Mouse (Mus musculus) CH12.LX (cell line): ENCODE data around the gene Igsf23. TPM values are rescaled to one million over a fixed set of nuclear protein-coding genes. Genes with fewer than 3 reads are reported as not detected.

Experiments
- DNase-seq: peaks from one replicate; pipeline ENCODE4 v3.0.0-alpha.2; 2013; ENCODE audit errors: extremely low read depth
- H3K27ac ChIP-seq: 2 replicates; pipeline ENCODE4 v1.5.1; 2012; ENCODE audit warnings: low read depth, mild to moderate bottlenecking, control low read depth, moderate library complexity; ENCODE audit not compliant: insufficient read depth
- H3K27me3 ChIP-seq: replicated peaks from 2 replicates; pipeline ENCODE3; 2012; ENCODE audit warnings: inconsistent platforms
- H3K36me3 ChIP-seq, 2 experiments: replicated peaks in 1 of 2; 2 replicates each; pipeline versions ENCODE3 to v1.6.1; 2012; ENCODE audit warnings: inconsistent platforms in 1 of 2, low read length in 1 of 2, mild to moderate bottlenecking in 1 of 2, mixed read lengths in 1 of 2, moderate library complexity in 1 of 2; ENCODE audit not compliant: control insufficient read depth in 1 of 2, insufficient read depth in 1 of 2
- H3K4me1 ChIP-seq, 2 experiments: 2 replicates each; pipeline ENCODE4 v1.6.1; 2012; ENCODE audit warnings: inconsistent platforms in 1 of 2, moderate library complexity in 1 of 2; ENCODE audit not compliant: insufficient read depth in 2 of 2, control insufficient read depth in 1 of 2
- H3K4me2 ChIP-seq: 2 replicates; pipeline ENCODE4 v1.6.1; 2012; ENCODE audit warnings: low read depth, mild to moderate bottlenecking, control low read depth; ENCODE audit not compliant: poor library complexity, insufficient read depth, severe bottlenecking
- H3K4me3 ChIP-seq, 3 experiments: fragments of 150-350 bp in 1 of 3; sonication (generic) in 1 of 3; replicated peaks in 1 of 3; 2 replicates each; pipeline versions ENCODE3 to v1.5.1; 2011 to 2012; ENCODE audit warnings: low read depth in 2 of 3, low read length in 2 of 3, mild to moderate bottlenecking in 2 of 3, moderate library complexity in 2 of 3, control low read depth in 1 of 3, improper control_type of control experiment in 1 of 3, inconsistent platforms in 1 of 3, mixed read lengths in 1 of 3; ENCODE audit not compliant: poor library complexity in 1 of 3
- H3K79me2 ChIP-seq: replicated peaks from 2 replicates; pipeline ENCODE4 v1.6.1; 2012; ENCODE audit warnings: mild to moderate bottlenecking, moderate library complexity; ENCODE audit not compliant: control insufficient read depth, poor library complexity, insufficient read depth, severe bottlenecking; ENCODE audit errors: extremely low read depth
- H3K9ac ChIP-seq: 2 replicates; pipeline ENCODE4 v1.6.1; 2012; ENCODE audit warnings: low read depth, mild to moderate bottlenecking, control low read depth, moderate library complexity; ENCODE audit not compliant: insufficient read depth
- H3K9me3 ChIP-seq: replicated peaks from 2 replicates; pipeline ENCODE3; 2012; ENCODE audit warnings: low read length, inconsistent platforms, mixed read lengths
- BHLHE40 ChIP-seq: IDR thresholded peaks from 2 replicates; pipeline ENCODE4 v1.6.1; 2011; ENCODE audit warnings: mild to moderate bottlenecking, low read depth, low read length, improper control_type of control experiment
- ELF1 ChIP-seq: IDR thresholded peaks from 2 replicates; pipeline ENCODE4 v1.6.1; 2014; ENCODE audit warnings: low read depth, mild to moderate bottlenecking, inconsistent platforms, low read length, improper control_type of control experiment
- JUND ChIP-seq: conservative IDR thresholded peaks from 2 replicates; pipeline ENCODE4 v1.6.1; 2011; ENCODE audit warnings: low read depth, low read length, improper control_type of control experiment
- KAT2A ChIP-seq: IDR thresholded peaks from 2 replicates; pipeline ENCODE4 v1.6.1; 2012; ENCODE audit warnings: low read length, improper control_type of control experiment, inconsistent platforms; ENCODE audit not compliant: insufficient replicate concordance
- MAX ChIP-seq: IDR thresholded peaks from 2 replicates; pipeline ENCODE4 v1.6.1; 2011; ENCODE audit warnings: low read length, improper control_type of control experiment
- MEF2A ChIP-seq: IDR thresholded peaks from 2 replicates; pipeline ENCODE4 v1.6.1; 2014; ENCODE audit warnings: low read depth, mild to moderate bottlenecking, inconsistent platforms, low read length, improper control_type of control experiment, borderline replicate concordance
- MYC ChIP-seq: IDR thresholded peaks from 2 replicates; pipeline ENCODE4 v1.6.1; 2011; ENCODE audit warnings: low read depth, mild to moderate bottlenecking, improper control_type of control experiment, low read length
- UBTF ChIP-seq: IDR thresholded peaks from 2 replicates; pipeline ENCODE4 v1.6.1; 2012; ENCODE audit warnings: low read depth, mild to moderate bottlenecking, inconsistent platforms, low read length, improper control_type of control experiment, moderate library complexity
- ZKSCAN1 ChIP-seq: IDR thresholded peaks from 2 replicates; pipeline ENCODE4 v1.6.1; 2012; ENCODE audit warnings: low read depth, inconsistent platforms, low read length, improper control_type of control experiment, borderline replicate concordance
- dilution Hi-C: fragments of 300-500 bp; cut with MboI; formaldehyde crosslinking; loops from 2 replicates; pipeline ENCODE4 v1.14.3; 2020; ENCODE audit warnings: low sequenced_read_pairs; ENCODE audit not compliant: extremely low pct_unique_long_range_greater_than_20kb, extremely low pct_ligation_motif_present
- in situ Hi-C: fragments of 300-500 bp; cut with MboI; formaldehyde crosslinking; loops from 3 replicates; pipeline ENCODE4 v1.14.3; 2019; ENCODE audit warnings: low sequenced_read_pairs, low pct_ligation_motif_present, low pct_unique_long_range_greater_than_20kb, mixed read lengths
- polyA plus RNA-seq: library from polyadenylated mRNA; unstranded; fragments of >175 nt; gene quantifications from 2 replicates; pipeline ENCODE4 v1.2.1, GENCODE M21; 2012; ENCODE audit warnings: low read depth; ENCODE audit not compliant: insufficient read length
- total RNA-seq, 2 experiments: library from RNA; depleted of rRNA; stranded (reverse); fragments of 300-350 nt in 1 of 2; fragments of >200 nt in 1 of 2; gene quantifications; 2 replicates each; pipeline ENCODE4 v1.2.3; 2012 to 2014

The Igsf23 gene
- total and polyA plus RNA-seq, 3 experiments, result 0.08 TPM; not detected in 2

DNA sequence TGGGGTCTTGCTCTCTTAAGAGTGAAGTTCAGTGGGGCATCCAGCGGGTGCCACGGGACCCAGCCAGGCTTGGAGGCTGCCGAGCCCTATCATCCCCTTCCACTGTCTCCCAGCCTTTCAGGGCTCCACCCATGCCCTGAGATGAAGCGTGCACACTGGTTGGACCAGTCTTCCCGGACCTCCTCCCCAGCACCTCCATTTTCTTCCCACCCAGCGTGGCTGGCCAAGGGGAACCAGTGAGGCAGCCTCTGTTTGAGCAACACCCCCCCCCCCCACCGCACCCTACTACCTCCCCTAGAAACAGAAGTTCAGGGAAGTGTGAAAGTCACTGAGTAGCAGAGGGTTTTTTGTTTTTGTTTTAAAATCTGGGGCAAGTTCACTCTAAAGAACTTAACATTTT, 62.7 kb downstream of the Igsf23 start, which contains the start of gene Ceacam19:
Gene Ceacam19, minus strand, starts transcription at position 117 of the 400 bp plus-strand sequence.
- Histone ChIP-seq H3K9me3 (no peaks in the 10 kb centered on the region), H3K79me2 (no peaks in the 10 kb centered on the region), H3K27me3 (peaks cover 7% of the 10 kb centered on the region), H3K4me1 (peaks cover 2 to 9% of the 10 kb centered on the region in 2 experiments; a peak in 3 of 4 replicates), H3K9ac (no peak within 1 kb of the TSS), H3K4me3 (no peak within 1 kb of the TSS), H3K27ac (no peak within 1 kb of the TSS), H3K4me2 (no peak within 1 kb of the TSS), H3K36me3 (no peaks in the 10 kb centered on the region)
- DNase-seq, result no peak
- dilution Hi-C loops (no loop called here), in situ Hi-C loops (no loop called here)
- TF ChIP-seq MAX (no peak), ZKSCAN1 (no peak), MEF2A (no peak), ELF1 (no peak), JUND (no peak), UBTF (no peak), KAT2A (no peak), MYC (no peak), BHLHE40 (no peak)

Other genes starting within 250 kb of the Igsf23 start
- 179 and 214 TPM in 2 replicates for gene Tomm40, start 235.3 kb downstream of the Igsf23 start, total RNA-seq (2012; rRNA removed)
- gene Tomm40, start 235.3 kb downstream of the Igsf23 start, total RNA-seq (2014; rRNA removed), result 115 TPM in 2 replicates
- 197 and 221 TPM in 2 replicates for gene Tomm40, start 235.3 kb downstream of the Igsf23 start, polyA plus RNA-seq
- 9.1 and 14.1 TPM in 2 replicates for gene Nectin2, start 200.3 kb downstream of the Igsf23 start, total RNA-seq (2012; rRNA removed)
- gene Nectin2, start 200.3 kb downstream of the Igsf23 start, total RNA-seq (2014; rRNA removed), result 3.0 and 3.4 TPM in 2 replicates
- 6.3 and 6.5 TPM in 2 replicates for gene Nectin2, start 200.3 kb downstream of the Igsf23 start, polyA plus RNA-seq
- 8.2 and 10.9 TPM in 2 replicates for gene Bcam, start 179.7 kb downstream of the Igsf23 start, total RNA-seq (2012; rRNA removed)
- gene Bcam, start 179.7 kb downstream of the Igsf23 start, total RNA-seq (2014; rRNA removed), result 2.4 and 3.0 TPM in 2 replicates
- gene Bcam, start 179.7 kb downstream of the Igsf23 start, polyA plus RNA-seq, result 4.8 and 5.3 TPM in 2 replicates
- 30.8 and 38.9 TPM in 2 replicates for gene Cblc, start 153.9 kb downstream of the Igsf23 start, total RNA-seq (2012; rRNA removed)
- gene Cblc, start 153.9 kb downstream of the Igsf23 start, total RNA-seq (2014; rRNA removed), result 6.4 and 7.2 TPM in 2 replicates
- 12.7 and 13.4 TPM in 2 replicates for gene Cblc, start 153.9 kb downstream of the Igsf23 start, polyA plus RNA-seq
- 15.8 and 18.8 TPM in 2 replicates for gene Bcl3, start 128.0 kb downstream of the Igsf23 start, total RNA-seq (2012; rRNA removed)
- 3.2 and 3.8 TPM in 2 replicates for gene Bcl3, start 128.0 kb downstream of the Igsf23 start, total RNA-seq (2014; rRNA removed)
- gene Bcl3, start 128.0 kb downstream of the Igsf23 start, polyA plus RNA-seq, result 17.9 and 25.2 TPM in 2 replicates
- gene Gm19345, start 98.8 kb downstream of the Igsf23 start, total RNA-seq (2012; rRNA removed), result 0.59 TPM in 1 of 2 replicates, not detected in the other
- gene Gm19345, start 98.8 kb downstream of the Igsf23 start, total RNA-seq (2014; rRNA removed), result not detected in 2 replicates
- gene Gm19345, start 98.8 kb downstream of the Igsf23 start, polyA plus RNA-seq, result 4.1 and 4.3 TPM in 2 replicates
- gene Ceacam16, start 89.5 kb downstream of the Igsf23 start, total RNA-seq (2012; rRNA removed), result 2.5 and 3.2 TPM in 2 replicates
- gene Ceacam16, start 89.5 kb downstream of the Igsf23 start, total RNA-seq (2014; rRNA removed), result 0.88 and 1.1 TPM in 2 replicates
- gene Ceacam16, start 89.5 kb downstream of the Igsf23 start, polyA plus RNA-seq, result 6.8 and 7.7 TPM in 2 replicates
- 0.04 and 0.08 TPM in 2 replicates for gene Ceacam19, start 62.8 kb downstream of the Igsf23 start, total RNA-seq (2012; rRNA removed)
- not detected in 2 replicates for gene Ceacam19, start 62.8 kb downstream of the Igsf23 start, total RNA-seq (2014; rRNA removed)
- not detected in 2 replicates for gene Ceacam19, start 62.8 kb downstream of the Igsf23 start, polyA plus RNA-seq
- 15.0 and 15.4 TPM in 2 replicates for gene Pvr, start 29.6 kb downstream of the Igsf23 start, total RNA-seq (2012; rRNA removed)
- 12.7 and 13.1 TPM in 2 replicates for gene Pvr, start 29.6 kb downstream of the Igsf23 start, total RNA-seq (2014; rRNA removed)
- gene Pvr, start 29.6 kb downstream of the Igsf23 start, polyA plus RNA-seq, result 8.8 and 13.2 TPM in 2 replicates
- gene Ceacam20, start 14.7 kb upstream of the Igsf23 start, total RNA-seq (2012; rRNA removed), result 1.8 and 1.9 TPM in 2 replicates
- 4.3 and 6.6 TPM in 2 replicates for gene Ceacam20, start 14.7 kb upstream of the Igsf23 start, total RNA-seq (2014; rRNA removed)
- 4.2 and 5.8 TPM in 2 replicates for gene Ceacam20, start 14.7 kb upstream of the Igsf23 start, polyA plus RNA-seq
- gene Nlrp9b, start 40.7 kb upstream of the Igsf23 start, total RNA-seq (2012; rRNA removed), result 0.21 and 0.34 TPM in 2 replicates
- 1.4 TPM in 2 replicates for gene Nlrp9b, start 40.7 kb upstream of the Igsf23 start, total RNA-seq (2014; rRNA removed)
- gene Nlrp9b, start 40.7 kb upstream of the Igsf23 start, polyA plus RNA-seq, result 1.4 and 2.3 TPM in 2 replicates
- not detected in 2 replicates for gene Vmn1r91, start 148.9 kb upstream of the Igsf23 start, total RNA-seq (2012; rRNA removed)
- not detected in 2 replicates for gene Vmn1r91, start 148.9 kb upstream of the Igsf23 start, total RNA-seq (2014; rRNA removed)
- not detected in 2 replicates for gene Vmn1r91, start 148.9 kb upstream of the Igsf23 start, polyA plus RNA-seq
- gene Gm16442, start 171.8 kb upstream of the Igsf23 start, total RNA-seq (2012; rRNA removed), result not detected in 2 replicates
- not detected in 2 replicates for gene Gm16442, start 171.8 kb upstream of the Igsf23 start, total RNA-seq (2014; rRNA removed)
- not detected in 2 replicates for gene Gm16442, start 171.8 kb upstream of the Igsf23 start, polyA plus RNA-seq
- gene Vmn1r93, start 188.3 kb upstream of the Igsf23 start, total RNA-seq (2012; rRNA removed), result not detected in 2 replicates
- gene Vmn1r93, start 188.3 kb upstream of the Igsf23 start, total RNA-seq (2014; rRNA removed), result not detected in 2 replicates
- gene Vmn1r93, start 188.3 kb upstream of the Igsf23 start, polyA plus RNA-seq, result not detected in 2 replicates
- not detected in 2 replicates for gene Vmn1r94, start 217.6 kb upstream of the Igsf23 start, total RNA-seq (2012; rRNA removed)
- gene Vmn1r94, start 217.6 kb upstream of the Igsf23 start, total RNA-seq (2014; rRNA removed), result not detected in 2 replicates
- gene Vmn1r94, start 217.6 kb upstream of the Igsf23 start, polyA plus RNA-seq, result not detected in 2 replicates
- not detected in 2 replicates for gene Vmn1r95, start 243.0 kb upstream of the Igsf23 start, total RNA-seq (2012; rRNA removed)
- gene Vmn1r95, start 243.0 kb upstream of the Igsf23 start, total RNA-seq (2014; rRNA removed), result not detected in 2 replicates
- gene Vmn1r95, start 243.0 kb upstream of the Igsf23 start, polyA plus RNA-seq, result not detected in 2 replicates